Mouse (Mus musculus): ENCODE data around the gene Pacrg. TPM values are rescaled to one million over a fixed set of nuclear protein-coding genes. Genes with fewer than 3 reads are reported as not detected.
A peak's percentile ranks its signal among the peaks of the same experiment; 100 is the strongest.

Gene Pacrg
- polyA plus RNA-seq, 1 experiment from 2014 or later, result 1.0 TPM

GRCm38 (mm10) chr17:10508088-10508487, 332.0 kb downstream of the Pacrg start:
- Histone ChIP-seq H3K36me3 (no peaks in the 10 kb centered on the region), H3K4me2 (no peak overlapping the region), H3K9me3 (replicated peaks) (no peaks in the 10 kb centered on the region), H3K4me1 (replicated peaks) (peaks cover 7% of the 10 kb centered on the region), H3K4me3 (no peak overlapping the region), H3K27ac (no peak overlapping the region), H3K9ac (no peak overlapping the region), H3K27me3 (no peaks in the 10 kb centered on the region)
- WGBS, result 79% methylated on average over 2 of the region's 2 CpGs
- no peak for ATAC-seq (replicated peaks; ENCODE audit: insufficient number of reproducible peaks, insufficient read depth, low FRiP score, low read depth)

GRCm38 (mm10) chr17:10507466-10507865, 332.6 kb downstream of the Pacrg start:
- Histone ChIP-seq H3K4me3 (no peak overlapping the region), H3K4me1 (replicated peaks) (peaks cover 7% of the 10 kb centered on the region), H3K9ac (no peak overlapping the region), H3K9me3 (replicated peaks) (no peaks in the 10 kb centered on the region), H3K27ac (no peak overlapping the region), H3K36me3 (no peaks in the 10 kb centered on the region), H3K4me2 (no peak overlapping the region), H3K27me3 (no peaks in the 10 kb centered on the region)
- ATAC-seq (replicated peaks; ENCODE audit: insufficient number of reproducible peaks, insufficient read depth, low FRiP score, low read depth), result peak; percentile 43; the same call in 1 of the 2 replicates
- whole genome bisulfite sequencing, result 43% methylated on average over 10 of the region's 10 CpGs

- Histone ChIP-seq H3K36me3 (no peaks in the 10 kb centered on the region), H3K9me3 (replicated peaks) (no peaks in the 10 kb centered on the region), H3K4me2 (no peak overlapping the region), H3K27me3 (no peaks in the 10 kb centered on the region), H3K9ac (no peak overlapping the region), H3K4me3 (no peak overlapping the region), H3K27ac (no peak overlapping the region), H3K4me1 (replicated peaks) (peaks cover 8% of the 10 kb centered on the region)
- WGBS, result 78% methylated on average over 3 of the region's 3 CpGs
- no peak for ATAC-seq (replicated peaks; ENCODE audit: insufficient number of reproducible peaks, insufficient read depth, low FRiP score, low read depth)
Measured at GRCm38 (mm10) chr17:10506896-10507295, 333.2 kb downstream of the Pacrg start.

GRCm38 (mm10) chr17:10501439-10501838, 338.7 kb downstream of the Pacrg start:
- Histone ChIP-seq H3K9ac (no peak overlapping the region), H3K4me3 (no peak overlapping the region), H3K4me2 (no peak overlapping the region), H3K4me1 (replicated peaks) (peaks cover 35% of the 10 kb centered on the region), H3K9me3 (replicated peaks) (no peaks in the 10 kb centered on the region), H3K27me3 (no peaks in the 10 kb centered on the region), H3K27ac (peak overlapping the region; percentile 90), H3K36me3 (no peaks in the 10 kb centered on the region)
- peak; percentile 69; the same call in 1 of the 2 replicates for ATAC-seq (replicated peaks; ENCODE audit: insufficient number of reproducible peaks, insufficient read depth, low FRiP score, low read depth)
- WGBS, result 59% methylated on average over 2 of the region's 2 CpGs

GRCm38 (mm10) chr17:10500795-10501432, 339.2 kb downstream of the Pacrg start:
- 35% methylated on average over 12 of the region's 12 CpGs for WGBS
- Histone ChIP-seq H3K27me3 (no peaks in the 10 kb centered on the region), H3K27ac (peak overlapping the region; percentile 90), H3K36me3 (no peaks in the 10 kb centered on the region), H3K4me3 (no peak overlapping the region), H3K4me2 (no peak overlapping the region), H3K9me3 (replicated peaks) (no peaks in the 10 kb centered on the region), H3K4me1 (replicated peaks) (peaks cover 40% of the 10 kb centered on the region), H3K9ac (no peak overlapping the region)
- peak; percentile 38; the same call in 1 of the 2 replicates for ATAC-seq (replicated peaks; ENCODE audit: insufficient number of reproducible peaks, insufficient read depth, low FRiP score, low read depth)

GRCm38 (mm10) chr17:10498935-10499655, 341.0 kb downstream of the Pacrg start:
- Histone ChIP-seq H3K36me3 (no peaks in the 10 kb centered on the region), H3K27ac (0 out of 2 replicates have a peak overlapping the region, but pooled peaks have one; percentile 87)
- WGBS, result 63% methylated on average over 6 of the region's 6 CpGs

GRCm38 (mm10) chr17:10497781-10498420, 342.2 kb downstream of the Pacrg start:
- Histone ChIP-seq H3K27me3 (no peaks in the 10 kb centered on the region), H3K36me3 (no peaks in the 10 kb centered on the region), H3K4me2 (no peak overlapping the region), H3K27ac (peak overlapping the region; percentile 87), H3K9me3 (replicated peaks) (no peaks in the 10 kb centered on the region), H3K9ac (peak overlapping the region; percentile 17; the same call in 1 of the 2 replicates), H3K4me3 (no peak overlapping the region), H3K4me1 (replicated peaks) (peaks cover 51% of the 10 kb centered on the region)
- 22% methylated on average over 4 of the region's 4 CpGs for WGBS
- peak; percentile 36; the same call in 1 of the 2 replicates for ATAC-seq (replicated peaks; ENCODE audit: insufficient number of reproducible peaks, insufficient read depth, low FRiP score, low read depth)

More at GRCm38 (mm10) chr17:10498935-10499655, 341.0 kb downstream of the Pacrg start:
- H3K9me3 ChIP-seq (replicated peaks), result no peaks in the 10 kb centered on the region
- no peaks in the 10 kb centered on the region for H3K27me3 ChIP-seq
- no peak overlapping the region for H3K4me3 ChIP-seq
- no peak overlapping the region for H3K9ac ChIP-seq
- ATAC-seq (replicated peaks; ENCODE audit: insufficient number of reproducible peaks, insufficient read depth, low FRiP score, low read depth), result no peak
- H3K4me1 ChIP-seq (replicated peaks), result peaks cover 46% of the 10 kb centered on the region
- no peak overlapping the region for H3K4me2 ChIP-seq

GRCm38 (mm10) chr17:10496066-10496465, 344.0 kb downstream of the Pacrg start:
- Histone ChIP-seq H3K36me3 (no peaks in the 10 kb centered on the region), H3K4me3 (no peak overlapping the region), H3K27me3 (no peaks in the 10 kb centered on the region), H3K9ac (no peak overlapping the region), H3K27ac (no peak overlapping the region), H3K4me2 (no peak overlapping the region), H3K9me3 (replicated peaks) (no peaks in the 10 kb centered on the region), H3K4me1 (replicated peaks) (peaks cover 58% of the 10 kb centered on the region)
- no peak for ATAC-seq (replicated peaks; ENCODE audit: insufficient number of reproducible peaks, insufficient read depth, low FRiP score, low read depth)
- WGBS, result 88% methylated on average over 8 of the region's 8 CpGs

- no peaks in the 10 kb centered on the region for H3K27me3 ChIP-seq
- H3K36me3 ChIP-seq, result no peaks in the 10 kb centered on the region
- H3K4me2 ChIP-seq, result no peak overlapping the region
- H3K4me1 ChIP-seq (replicated peaks), result peaks cover 59% of the 10 kb centered on the region
- no peak overlapping the region for H3K27ac ChIP-seq
- ATAC-seq (replicated peaks; ENCODE audit: insufficient number of reproducible peaks, insufficient read depth, low FRiP score, low read depth), result no peak
- no peak overlapping the region for H3K4me3 ChIP-seq
- WGBS, result 62% methylated on average over 8 of the region's 8 CpGs
- no peaks in the 10 kb centered on the region for H3K9me3 ChIP-seq (replicated peaks)
- H3K9ac ChIP-seq, result peak overlapping the region; percentile 14; the same call in 1 of the 2 replicates
Measured at GRCm38 (mm10) chr17:10495588-10495987, 344.5 kb downstream of the Pacrg start.

- Histone ChIP-seq H3K9ac (no peak overlapping the region), H3K4me1 (replicated peaks) (peaks cover 67% of the 10 kb centered on the region), H3K9me3 (replicated peaks) (no peaks in the 10 kb centered on the region), H3K27me3 (no peaks in the 10 kb centered on the region), H3K4me3 (no peak overlapping the region), H3K4me2 (no peak overlapping the region), H3K36me3 (no peaks in the 10 kb centered on the region), H3K27ac (peak overlapping the region; percentile 54)
- peak; percentile 67 for ATAC-seq (replicated peaks; ENCODE audit: insufficient number of reproducible peaks, insufficient read depth, low FRiP score, low read depth)
- 15% methylated on average over 3 of the region's 3 CpGs for WGBS
Measured at GRCm38 (mm10) chr17:10493124-10493523, 347.0 kb downstream of the Pacrg start.

- H3K4me3 ChIP-seq, result no peak overlapping the region
- peaks cover 51% of the 10 kb centered on the region for H3K4me1 ChIP-seq (replicated peaks)
- WGBS, result 63% methylated on average over 8 of the region's 8 CpGs
- no peak overlapping the region for H3K4me2 ChIP-seq
- ATAC-seq (replicated peaks; ENCODE audit: insufficient number of reproducible peaks, insufficient read depth, low FRiP score, low read depth), result no peak
- H3K27ac ChIP-seq, result 0 out of 2 replicates have a peak overlapping the region, but pooled peaks have one; percentile 22
- H3K27me3 ChIP-seq, result no peaks in the 10 kb centered on the region
- H3K36me3 ChIP-seq, result no peaks in the 10 kb centered on the region
- no peaks in the 10 kb centered on the region for H3K9me3 ChIP-seq (replicated peaks)
- H3K9ac ChIP-seq, result no peak overlapping the region
Measured at GRCm38 (mm10) chr17:10490374-10491169, 349.5 kb downstream of the Pacrg start.

Data from heart, embryonic 15.5 days (tissue).